Mouse (Mus musculus): ENCODE data around the gene Ly6g6d. TPM values are rescaled to one million over a fixed set of nuclear protein-coding genes. Genes with fewer than 3 reads are reported as not detected.
A peak's percentile ranks its signal among the peaks of the same experiment; 100 is the strongest.
"Not testable (repeated sequence)": the region's sequence is repeated elsewhere in the genome, so short reads cannot be mapped to it uniquely, and the experiment has no call there.

Ly6g6d gene
- total RNA-seq, 1 experiment from 2014 or later = 1.1 TPM

DNA sequence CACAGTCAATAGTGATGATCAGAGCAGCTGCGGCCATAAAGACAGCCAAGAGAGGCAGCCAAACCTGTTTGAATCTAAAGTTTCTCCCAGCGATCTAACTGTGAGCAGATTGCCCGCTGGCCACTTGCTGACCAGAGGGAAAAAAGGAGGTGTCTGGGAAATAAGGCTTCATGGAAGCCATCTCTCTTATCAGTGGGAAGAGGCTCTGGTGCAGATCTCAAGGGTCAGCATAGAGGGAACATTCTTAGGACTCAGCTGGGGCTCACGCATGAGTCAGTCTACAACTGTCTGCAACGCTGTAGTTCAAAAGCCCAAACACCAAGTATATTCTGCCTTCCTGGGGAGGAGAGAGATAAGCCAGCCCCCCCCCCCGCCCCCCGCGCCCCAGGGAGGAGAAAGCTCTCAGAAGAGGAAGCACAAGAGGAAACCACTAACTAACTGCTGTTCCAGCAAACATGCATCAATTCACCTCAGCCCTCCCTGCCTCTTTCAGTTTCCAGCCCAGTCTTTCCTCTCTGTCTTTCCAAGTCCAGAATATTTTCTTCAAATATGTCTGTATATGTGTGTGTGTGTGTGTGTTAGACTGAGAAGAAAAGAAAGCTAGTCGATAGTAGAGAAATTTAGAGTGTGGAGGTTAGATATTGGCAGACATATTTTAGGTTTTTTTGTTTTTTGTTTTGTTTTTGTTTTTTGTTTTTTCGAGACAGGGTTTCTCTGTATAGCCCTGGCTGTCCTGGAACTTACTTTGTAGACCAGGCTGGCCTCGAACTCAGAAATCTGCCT, 29.5 kb downstream of the Ly6g6d start:
- DNase-seq = peak; percentile 23

DNA sequence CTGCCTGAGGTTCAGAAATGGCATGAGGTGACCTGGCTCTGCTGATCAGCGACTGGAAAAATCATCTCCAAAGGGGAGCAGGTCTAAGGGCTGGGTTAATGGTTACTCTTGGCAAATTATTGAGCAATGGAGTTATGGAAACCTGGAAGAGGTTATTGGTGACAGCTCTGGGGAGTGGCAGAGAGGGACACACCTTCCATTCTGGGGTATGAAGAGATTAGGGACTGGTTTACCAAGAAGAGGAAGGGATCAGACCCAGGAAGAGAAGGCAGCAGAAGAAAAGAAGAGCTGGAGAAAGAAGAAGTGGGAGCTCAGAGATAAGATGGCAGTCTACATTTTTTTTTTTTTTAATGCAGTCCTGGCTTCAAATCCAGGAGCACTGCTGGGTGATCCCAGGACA, 30.2 kb downstream of the Ly6g6d start:
- peak; percentile 2 for DNase-seq

DNA sequence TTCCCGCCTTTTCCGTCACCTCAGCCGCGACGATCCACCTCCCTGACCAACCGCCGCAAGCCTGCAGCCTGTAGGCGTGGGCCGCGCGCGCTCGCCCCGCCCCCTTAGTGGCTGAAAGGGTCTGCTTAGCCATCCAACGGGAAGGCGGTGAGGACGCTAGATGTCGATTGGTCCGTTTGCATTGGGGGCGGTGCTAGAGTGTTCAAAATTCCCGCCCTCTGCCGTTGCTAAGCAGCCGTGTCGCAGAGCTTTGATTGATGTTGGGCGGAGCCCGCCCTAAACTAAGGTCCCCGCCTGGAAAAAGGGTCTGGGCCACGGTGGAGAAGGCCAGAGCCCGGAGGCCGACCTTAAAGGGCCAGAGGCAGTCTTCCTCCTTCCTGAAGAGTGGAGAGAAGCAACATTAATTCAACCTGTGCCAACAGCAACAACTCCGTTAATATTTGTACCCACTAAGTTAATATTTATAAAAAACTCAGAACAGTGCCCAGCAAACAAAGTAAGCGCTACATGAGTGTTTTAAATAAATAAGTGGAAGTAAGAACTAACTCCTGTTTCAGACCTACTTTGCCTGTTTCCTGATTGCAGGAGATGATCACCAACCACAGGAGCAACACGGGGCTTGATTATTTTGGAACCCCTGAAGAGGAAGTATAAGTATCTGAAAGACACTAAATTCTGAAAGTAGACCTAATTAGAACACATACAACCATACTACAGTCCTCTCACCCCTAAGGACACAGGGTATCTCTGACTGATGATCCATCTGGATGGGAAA, 31.0 kb downstream of the Ly6g6d start, which contains the start of gene Msh5:
Gene Msh5, minus strand, starts transcription at position 65 of the 775 bp plus-strand sequence.
- peak; percentile 98 for DNase-seq

DNA sequence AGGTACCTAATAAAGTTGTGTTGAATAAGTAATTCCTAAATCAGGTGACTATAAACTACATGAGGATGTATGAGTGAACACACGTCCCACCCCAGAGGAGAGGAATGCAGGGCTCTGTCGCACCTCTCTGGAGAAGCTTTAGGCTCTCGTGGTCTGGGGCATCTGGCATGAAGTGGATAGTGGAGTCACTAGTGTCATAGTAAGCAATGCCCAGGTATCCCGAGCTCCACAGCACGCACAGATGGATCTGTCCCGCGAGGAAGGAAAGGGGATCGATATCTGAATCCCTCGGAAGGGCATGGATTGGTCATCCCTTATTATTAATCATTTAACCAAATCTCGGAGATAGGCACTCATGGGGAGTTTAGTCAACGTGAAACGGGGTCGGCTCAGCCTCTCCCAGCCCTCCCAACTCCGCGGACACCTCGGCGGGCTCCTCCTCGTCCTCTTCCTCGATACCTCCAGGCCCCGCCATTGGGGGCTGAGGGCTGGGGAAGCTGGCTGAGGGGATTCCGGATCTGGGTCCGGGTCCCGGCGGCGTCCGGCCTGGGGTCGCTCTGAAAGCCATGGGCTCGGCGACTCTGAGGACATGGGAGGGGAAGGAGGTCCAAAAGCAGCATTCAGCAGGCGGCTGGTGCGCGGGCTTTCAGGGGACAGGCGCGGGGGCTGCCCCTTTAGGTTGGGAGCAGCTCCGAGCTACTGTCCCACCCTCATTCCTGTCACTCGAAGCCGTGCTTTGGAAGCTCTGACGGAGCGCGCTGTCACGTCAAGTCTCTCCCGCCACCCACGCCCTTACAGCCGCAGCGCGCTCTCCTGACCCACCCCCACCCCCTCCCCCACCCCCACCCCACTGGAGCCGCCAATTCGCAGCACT, 31.8 kb downstream of the Ly6g6d start:
- DNase-seq = peak; percentile 3

DNA sequence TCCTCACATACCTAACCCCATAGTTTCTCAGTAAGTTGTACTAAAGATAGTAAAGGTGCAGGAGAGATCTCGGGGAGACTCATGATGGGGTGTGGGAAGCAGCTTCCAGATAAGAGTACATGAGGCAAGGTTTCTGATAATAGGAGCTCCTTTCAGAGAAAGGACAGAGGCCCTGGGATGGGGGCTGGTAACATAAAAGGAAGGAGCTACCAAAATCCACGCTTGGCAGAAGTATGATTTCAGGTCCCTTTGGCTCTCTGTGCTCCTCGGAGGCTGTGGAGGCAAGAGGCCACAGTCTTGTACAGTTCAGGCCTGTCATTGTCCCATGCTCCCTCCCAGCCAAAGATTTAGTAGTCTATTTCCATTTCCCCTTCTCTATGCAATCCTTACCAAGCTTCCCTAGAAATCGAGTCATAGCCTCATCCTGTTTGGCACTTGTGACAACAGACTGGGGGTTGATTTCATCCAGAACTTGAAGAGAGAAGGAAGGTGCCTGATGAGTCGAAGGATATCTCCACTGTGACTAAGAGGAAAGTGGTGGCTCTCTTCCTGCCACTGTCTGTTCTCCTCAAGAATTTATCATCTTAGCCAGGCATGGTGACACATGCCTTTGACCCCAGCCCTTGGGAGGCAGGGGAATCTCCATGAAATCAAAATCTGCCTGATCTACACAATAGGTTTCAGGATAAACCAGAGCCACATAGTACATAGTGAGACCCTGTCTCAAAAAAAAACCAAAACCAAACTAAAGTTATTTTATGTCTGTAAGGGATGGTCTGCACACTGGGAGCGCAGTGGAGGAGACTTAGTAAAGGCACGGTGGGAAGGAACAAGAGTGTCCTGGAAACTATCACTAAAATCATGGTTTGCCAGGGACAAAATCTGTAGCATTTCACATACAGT, 32.7 kb downstream of the Ly6g6d start:
- peak; percentile 7 for DNase-seq

DNA sequence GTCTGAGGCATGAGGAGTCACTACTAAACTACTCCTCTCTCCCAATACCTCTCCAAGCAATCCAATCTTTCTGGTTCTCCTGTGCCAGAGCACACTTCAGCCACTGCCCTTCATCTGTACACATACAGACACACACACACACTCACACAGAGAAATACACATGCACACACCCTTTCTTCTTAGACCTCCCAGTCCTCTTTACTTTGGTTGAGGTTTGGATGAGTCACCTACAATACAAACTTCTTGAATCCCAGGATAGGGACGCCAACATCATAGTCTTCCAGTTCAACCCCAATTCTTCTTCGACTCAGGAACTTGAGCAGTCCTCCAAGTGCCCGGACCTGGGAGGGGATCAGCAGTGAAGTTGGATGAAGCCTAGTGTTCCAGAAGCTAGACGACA, 34.1 kb downstream of the Ly6g6d start:
- DNase-seq = no peak

DNA sequence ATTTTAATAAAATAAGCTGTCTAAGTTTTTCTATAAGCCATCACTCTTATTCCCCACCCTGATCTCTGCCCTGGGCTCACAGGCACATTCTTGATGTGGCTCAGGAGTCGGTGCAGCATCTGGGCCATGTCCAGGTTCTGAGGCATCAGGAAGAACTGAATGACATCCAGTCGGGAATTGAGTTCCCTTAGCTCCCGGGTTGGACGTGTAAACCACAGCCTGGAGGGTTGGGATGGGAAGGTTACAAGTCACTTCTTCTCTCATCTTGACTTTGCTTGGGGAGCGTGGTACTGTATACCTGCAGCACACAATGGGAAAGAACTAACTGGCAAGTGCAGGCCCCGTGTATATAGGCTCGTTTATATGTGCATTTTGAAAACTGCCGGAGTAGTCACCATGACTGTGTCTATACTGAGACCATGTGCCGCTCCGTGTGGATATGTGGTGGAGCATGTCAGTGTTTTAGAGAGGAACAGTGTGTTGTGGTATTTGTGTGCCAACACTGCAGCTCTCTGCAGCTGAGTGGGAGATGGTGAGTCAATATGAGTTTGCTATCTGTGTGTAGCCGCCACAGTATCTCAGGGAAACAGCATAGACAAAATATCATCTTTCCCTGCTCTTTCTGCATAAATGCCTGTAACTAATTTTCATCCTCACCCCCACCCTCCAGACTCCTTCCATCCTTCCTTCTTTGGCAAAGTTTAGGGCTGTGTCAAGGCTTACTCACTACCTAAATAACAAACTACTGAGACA, 38.6 kb downstream of the Ly6g6d start:
- DNase-seq = no peak

DNA sequence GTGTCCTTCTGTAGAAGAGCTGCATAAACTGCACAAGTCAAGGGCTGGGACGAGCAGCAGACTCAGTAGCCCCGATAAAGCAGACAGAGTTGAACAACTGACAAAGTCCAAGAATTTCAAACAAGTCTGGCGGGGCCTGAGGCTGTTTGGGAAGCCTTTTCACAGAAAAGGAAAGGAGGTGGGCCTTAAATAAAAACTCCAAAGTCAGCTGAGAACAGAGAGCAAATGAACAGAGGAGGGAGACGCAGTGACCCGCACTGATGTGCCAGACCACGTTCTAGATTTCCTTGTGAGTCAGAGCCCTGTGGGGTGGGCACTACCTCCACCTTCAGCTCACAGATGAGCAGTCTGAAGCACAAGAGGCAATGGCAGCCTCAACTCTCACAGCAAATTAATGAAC, 43.0 kb downstream of the Ly6g6d start:
- DNase-seq = peak; percentile 3

DNA sequence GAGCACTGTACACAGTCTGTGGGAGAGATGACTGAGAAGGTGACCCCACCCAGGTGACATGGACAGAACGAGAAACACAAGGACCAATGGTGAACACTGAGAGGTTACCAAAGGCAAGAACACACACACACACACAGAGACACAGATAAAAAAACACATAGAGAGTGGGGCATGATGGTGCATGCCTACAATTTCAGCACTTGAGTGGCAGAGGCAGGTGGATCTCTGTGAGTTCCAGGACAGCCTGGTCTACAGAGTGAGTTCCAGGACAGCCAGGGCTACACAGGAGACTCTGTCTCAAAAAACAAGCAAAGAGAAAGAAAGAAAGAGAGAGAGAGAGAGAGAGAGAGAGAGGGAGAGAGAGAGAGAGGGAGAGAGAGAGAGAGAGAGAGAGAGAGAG, 44.2 kb downstream of the Ly6g6d start:
- DNase-seq = not testable (repeated sequence)

DNA sequence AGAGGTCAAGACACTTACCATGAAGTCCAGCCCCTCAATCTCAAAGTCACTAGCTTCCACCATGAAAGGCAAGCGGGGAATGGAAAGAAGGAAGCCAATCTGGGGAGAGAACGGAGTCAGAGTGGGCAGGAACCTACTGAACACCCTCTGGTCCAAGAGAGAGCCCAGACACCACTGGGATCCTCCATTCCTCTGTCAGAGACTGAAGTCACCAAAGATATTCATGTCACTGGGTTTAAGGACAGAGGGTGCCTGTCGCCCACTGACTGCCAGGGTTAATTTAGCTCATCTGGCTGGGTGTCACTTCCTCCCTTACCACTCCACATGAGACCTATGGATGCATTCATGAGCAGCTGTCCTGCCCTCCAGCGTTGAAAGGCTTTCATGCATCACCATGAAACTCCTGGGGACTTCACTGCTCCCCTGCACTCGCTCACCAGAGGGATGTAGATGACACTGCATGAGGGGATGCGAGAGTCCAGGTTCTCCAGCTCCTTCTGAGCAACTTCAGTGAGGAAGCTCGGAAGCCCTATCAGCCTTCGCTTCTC, 45.5 kb downstream of the Ly6g6d start:
- DNase-seq = no peak

DNA sequence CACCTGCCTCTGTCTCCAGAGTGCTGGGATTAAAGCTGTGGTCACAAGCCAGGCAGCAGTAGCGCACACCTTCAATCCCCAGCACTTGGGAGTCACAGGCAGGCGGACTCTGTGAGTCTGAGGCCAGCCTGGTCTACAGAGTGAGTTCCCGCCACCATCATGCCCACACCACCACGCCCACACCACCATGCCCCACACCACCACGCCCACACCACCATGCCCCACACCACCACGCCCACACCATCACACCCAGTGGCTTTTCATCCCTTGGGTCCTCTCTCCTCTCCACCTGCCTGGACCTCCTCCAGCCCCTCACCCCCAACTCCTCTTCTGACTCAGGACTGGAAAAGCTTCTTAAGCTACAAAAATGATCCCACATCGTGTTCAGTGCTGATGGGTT, 46.0 kb downstream of the Ly6g6d start:
- DNase-seq = peak; percentile 3

DNA sequence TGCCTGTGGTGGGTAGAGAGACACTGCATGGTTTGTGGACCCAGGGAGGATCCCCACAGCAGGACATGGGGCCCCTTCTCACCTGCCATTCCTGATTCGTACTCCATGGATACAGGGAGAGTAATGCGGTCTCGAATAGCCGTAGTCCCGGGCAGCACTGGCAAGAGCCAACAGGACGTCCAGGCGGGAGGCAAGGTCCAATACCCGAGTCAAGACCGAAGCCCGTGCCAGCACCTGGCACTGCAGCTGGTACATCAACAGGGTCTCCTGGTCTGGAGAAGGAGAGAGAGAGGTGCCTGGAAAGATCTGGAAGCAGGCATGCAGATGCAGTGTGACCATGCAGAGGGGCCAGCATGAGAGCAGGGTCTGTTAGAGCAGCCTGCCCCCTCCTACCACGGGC, 46.6 kb downstream of the Ly6g6d start:
- peak; percentile 2 for DNase-seq

DNA sequence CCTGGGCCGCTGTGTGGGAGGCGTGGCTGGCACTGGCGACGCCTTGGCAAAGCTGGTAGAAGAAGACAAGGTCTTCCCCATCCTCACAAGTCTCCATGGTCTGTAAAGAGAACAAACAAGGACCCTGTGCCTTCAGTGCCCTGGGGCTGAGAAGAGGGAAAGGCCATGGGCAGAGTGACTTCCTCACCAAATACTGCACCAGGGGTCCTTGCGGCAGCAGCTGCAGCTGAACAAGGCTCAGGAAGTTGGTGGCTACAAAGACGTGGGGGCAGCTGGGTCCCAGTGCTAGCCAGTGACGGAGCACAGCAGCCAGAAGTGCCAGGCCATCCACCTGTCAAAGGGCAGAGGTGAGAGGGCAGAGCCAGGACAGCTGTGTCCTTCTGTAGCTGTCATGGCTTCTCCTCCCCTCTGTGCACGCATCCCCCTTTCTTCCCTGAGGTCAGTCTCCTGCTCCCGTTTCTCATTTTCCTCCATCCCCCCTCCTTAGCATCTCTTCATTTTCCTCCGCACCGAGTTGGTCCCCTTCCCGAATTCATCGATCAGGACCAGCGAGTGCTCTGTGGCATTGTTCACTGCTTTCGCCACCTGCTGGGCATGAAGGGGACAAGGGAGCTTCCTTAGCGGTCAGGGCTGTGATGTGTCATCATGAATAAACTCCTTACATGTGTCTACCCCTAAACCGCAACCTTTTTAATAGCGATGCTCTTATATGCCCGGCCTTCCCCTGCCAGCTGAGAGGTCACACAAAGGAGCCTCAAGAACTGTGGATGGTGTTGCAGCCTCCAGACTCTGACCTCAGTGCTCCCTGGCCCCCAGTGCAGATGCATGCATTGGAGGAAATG, 48.0 kb downstream of the Ly6g6d start:
- no peak for DNase-seq

DNA sequence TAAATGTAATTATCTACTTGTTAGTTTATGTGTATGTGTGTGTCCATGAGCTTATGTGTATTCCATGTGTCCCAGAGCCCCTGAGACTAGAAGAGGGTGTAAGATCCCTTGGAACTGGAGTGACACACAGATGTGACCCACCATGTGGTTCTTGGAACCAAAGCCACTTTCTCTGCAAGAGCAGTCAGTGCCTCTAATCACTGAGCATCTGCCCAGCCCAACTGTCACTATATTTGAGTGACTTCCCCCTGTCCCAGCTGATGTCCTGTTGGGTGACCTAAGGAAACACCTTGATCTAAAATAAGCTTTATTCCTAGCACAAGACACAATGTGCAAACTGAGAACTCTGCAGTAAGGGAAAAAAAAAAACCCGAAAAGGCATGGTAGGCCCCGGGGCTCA, 49.5 kb downstream of the Ly6g6d start:
- DNase-seq = no peak

DNA sequence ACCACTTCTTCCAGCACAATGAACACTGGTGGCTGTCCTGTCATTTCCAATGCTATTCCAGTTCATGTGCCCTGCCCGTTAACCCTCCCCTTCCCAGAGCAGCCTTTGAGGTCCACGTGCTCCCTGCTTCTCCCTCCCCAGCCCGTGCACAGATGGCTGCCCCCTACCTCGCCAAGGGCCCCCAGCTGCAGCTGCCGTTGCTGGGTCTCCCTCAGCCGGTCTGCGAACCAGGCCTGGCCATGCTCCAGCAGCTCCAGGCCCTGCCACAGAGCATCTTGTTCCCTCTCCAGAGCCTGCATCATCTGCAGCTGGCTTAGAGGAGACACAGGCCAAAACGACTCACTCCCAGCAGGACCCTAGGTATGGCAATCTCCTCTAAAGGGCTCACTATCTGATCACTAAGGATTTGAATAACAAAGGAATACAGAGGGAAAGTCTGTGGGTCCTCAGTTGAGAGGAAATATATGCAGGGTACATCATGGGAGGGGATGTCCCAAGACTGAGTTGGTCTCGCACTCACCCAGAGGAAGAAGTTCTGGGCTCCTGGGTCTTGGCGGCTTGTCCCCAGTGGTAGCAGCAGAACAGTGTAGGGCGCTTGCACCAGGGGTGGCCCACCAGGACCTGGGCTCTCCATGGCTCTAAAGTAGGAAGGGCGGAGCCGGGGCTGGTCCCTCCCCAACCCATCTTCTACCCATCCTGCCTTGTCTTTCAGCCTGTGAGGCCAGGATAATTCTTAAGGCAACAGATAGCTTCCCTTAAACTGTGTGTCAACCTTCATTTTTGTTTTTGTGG, 50.4 kb downstream of the Ly6g6d start, which contains the start of gene Sapcd1:
Gene Sapcd1, minus strand, starts transcription at position 740 of the 792 bp plus-strand sequence.
- DNase-seq = no peak

DNA sequence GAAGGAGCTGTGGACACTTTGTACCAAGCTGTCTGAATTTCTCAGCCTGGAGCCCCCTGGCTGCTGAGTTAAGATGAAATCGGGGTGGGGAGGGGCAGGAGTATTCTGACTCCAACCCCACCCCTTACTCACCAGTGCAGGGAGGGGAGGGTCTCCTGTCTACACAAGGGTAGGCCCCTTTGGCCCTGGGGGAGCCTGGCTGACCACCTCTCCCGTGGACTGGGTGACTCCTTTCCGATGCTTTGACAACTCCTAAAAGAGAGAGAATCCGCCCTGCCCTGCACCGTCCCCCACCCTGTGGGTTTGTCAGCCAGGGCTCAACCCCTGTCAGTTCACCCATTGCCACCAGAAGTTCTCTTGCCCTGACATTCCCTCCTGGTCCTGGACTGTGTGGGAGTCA, 51.7 kb downstream of the Ly6g6d start:
- DNase-seq = no peak

DNA sequence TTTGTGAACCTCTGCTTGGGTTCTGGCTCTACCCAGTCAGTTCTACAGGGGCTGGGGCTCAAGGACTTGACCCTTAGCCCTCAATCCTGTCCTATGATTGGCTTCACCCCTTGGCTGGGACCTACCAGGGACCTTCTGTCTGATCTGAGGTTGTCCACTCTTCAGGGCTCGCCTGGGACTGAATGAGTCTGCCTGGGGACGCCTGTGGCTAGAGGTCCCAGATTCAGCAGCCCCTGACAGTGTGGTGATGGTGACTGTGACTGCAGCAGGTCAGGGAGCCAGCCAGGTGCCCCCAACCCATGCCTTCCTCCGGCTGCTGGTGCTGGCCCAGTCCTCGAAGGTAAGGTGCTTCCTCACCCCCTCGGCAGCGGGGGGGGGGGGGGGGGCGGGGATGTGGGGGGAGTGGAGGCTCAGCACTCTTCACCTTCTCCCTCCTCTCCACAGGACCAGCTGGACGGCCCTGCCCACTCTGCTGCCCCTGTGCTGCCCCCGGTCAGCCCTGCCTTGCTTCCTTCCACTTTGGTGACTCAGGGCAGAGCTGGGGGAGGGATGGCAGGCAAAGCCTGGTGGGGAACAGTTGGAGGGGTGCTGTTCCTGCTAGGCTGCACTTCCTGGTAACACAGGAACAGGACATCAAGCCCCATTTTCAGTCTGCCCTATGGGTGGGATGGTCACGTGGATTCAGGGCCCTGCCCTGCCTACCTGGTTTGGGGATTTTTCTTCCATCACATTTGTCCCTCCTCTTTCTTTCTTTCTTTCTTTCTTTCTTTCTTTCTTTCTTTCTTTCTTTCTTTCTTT, 53.0 kb downstream of the Ly6g6d start:
- DNase-seq = peak; percentile 51

DNA sequence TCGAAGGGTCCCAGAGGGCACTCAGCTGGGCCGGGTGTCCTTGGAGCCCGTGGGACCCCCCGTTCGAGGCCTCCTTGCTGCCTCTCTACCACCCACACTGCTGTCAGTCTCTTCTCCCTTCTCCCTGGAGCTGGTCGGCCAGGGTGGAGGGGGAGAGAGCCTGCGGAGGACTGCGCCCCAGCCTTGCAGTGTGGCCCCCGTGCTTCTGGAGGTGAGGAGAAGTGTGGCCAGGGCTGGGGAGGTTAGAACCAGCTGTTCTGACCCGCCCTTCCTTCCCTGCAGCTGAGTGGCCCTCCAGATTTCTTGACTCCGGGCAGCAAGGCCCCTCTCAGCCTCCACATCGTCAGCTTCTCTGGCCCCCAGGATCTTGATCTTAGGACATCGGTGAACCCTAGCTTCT, 53.6 kb downstream of the Ly6g6d start:
- no peak for DNase-seq
